Mouse (Mus musculus) thymus, postnatal 36 days (tissue): ENCODE data around the gene Nsg2.
A peak's percentile ranks its signal among the peaks of the same experiment; 100 is the strongest.

Experiments used
- DNase-seq, 2 experiments: peaks; one replicate each; pipeline ENCODE4 v3.0.0; 2022; ENCODE audit warnings: mixed read lengths in 2 of 2

Nsg2 gene

DNA sequence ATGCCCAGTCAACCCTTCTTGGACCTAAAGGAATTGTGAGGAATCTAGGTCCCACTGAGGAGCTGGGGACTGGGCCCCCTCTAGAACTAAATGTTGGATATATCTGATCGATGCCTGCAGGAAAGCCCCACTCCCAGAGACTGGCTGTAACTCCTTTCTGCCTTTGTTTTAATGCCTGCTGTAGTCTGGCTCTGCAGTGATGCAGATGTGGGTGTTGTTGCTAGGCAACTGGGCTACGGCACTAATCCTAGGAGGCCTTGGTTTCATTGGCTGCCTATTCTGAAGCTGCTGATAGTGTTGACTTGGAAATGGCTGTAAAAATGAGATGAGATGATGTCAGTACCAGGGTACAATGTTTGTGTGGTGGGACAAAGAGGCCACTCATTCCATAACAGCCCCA, 87.1 kb downstream of the Nsg2 start:
- DNase-seq, result no peak

- DNase-seq, result no peak
Observed at GRCm38 (mm10) chr11:32087779-32088442, 87.6 kb downstream of the Nsg2 start.

GRCm38 (mm10) chr11:32095793-32096192, 95.5 kb downstream of the Nsg2 start:
- DNase-seq, result no peak

- no peak for DNase-seq
Observed at GRCm38 (mm10) chr11:32096346-32096745, 96.1 kb downstream of the Nsg2 start.

GRCm38 (mm10) chr11:32101059-32101632, 100.9 kb downstream of the Nsg2 start:
- DNase-seq, result no peak

DNA sequence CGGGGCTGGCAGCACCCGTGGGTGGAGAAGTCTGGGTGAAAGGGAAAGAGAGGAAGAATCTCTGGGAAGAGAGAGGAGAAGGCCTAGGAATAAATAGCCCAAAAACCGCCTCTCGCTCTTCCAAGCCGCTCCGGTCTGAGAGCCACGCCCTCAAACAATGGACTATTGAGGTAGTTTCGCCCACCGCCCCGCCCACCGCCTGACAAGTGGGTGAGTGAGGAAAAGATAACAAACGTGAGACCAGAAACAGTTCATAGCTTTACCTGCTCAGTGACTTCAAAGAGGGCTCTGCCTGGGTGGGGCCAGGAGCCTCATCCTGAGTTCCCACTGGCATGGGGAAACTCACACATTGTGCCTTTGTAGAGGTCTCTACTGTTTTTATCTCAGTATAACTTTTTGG, 102.7 kb downstream of the Nsg2 start:
- DNase-seq, result peak in 1 of 2 experiments; percentile 36

DNA sequence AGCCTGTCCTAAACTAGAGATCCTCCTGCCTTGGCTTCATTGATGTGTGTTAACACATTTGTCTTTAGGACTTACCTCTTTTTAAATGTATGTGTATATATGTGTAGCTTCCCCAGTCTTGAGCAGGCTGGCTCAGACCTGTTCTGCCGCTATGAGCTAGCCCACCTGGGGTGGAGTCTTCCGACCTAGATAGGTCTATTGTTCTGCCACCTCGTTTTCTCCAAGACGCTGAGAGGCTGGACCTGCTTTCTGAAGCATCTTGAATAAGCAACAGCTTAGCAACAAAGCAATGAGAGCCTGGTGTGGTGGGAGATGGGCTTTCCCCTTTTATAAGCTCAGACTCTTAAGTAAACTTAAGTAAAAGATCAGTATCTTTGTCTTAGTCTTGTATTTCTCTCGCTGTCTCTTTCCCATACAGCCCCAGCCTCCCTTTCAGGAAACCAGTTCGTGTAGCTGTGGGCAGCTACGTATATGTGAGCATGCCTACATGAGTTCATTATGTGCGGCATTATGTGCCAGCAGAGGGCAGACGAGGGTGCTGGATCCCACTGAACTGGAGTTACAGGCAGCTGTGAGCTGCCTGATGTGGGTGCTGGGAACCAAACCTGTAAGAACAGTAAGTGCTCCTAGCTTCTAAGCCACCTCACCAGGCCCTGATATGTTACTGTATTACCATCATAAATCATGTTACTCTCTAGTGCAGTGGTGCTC, 104.3 kb downstream of the Nsg2 start:
- DNase-seq, result peak; percentile 33 to 47

GRCm38 (mm10) chr11:32105750-32106646, 105.7 kb downstream of the Nsg2 start:
- DNase-seq, result peak; percentile 65 to 82

GRCm38 (mm10) chr11:32106647-32106985, 106.4 kb downstream of the Nsg2 start:
- no peak for DNase-seq

- no peak for DNase-seq
Observed at GRCm38 (mm10) chr11:32108441-32108840, 108.2 kb downstream of the Nsg2 start.
